Mouse (Mus musculus) layer of hippocampus, postnatal 25 days (tissue): ENCODE measurements around the gene Clmp. TPM values are rescaled to one million over a fixed set of nuclear protein-coding genes. Genes with fewer than 3 reads are reported as not detected.
A peak's percentile ranks its signal among the peaks of the same experiment; 100 is the strongest.
"Not testable (repeated sequence)": the region's sequence is repeated elsewhere in the genome, so short reads cannot be mapped to it uniquely, and the experiment has no call there.

Source experiments
- DNase-seq, 2 experiments: peaks; one replicate each; pipeline ENCODE4 v3.0.0; 2022; ENCODE audit warnings: mixed read lengths in 2 of 2, low spot score in 1 of 2; ENCODE audit errors: extremely low spot score in 1 of 2
- total RNA-seq, 2 experiments: library from RNA; stranded (reverse); gene quantifications; 2 replicates each; pipeline ENCODE4 v1.2.3; 2021

Clmp gene
- total RNA-seq, 2 experiments from 2014 or later = 27.2 to 30.0 TPM

DNA sequence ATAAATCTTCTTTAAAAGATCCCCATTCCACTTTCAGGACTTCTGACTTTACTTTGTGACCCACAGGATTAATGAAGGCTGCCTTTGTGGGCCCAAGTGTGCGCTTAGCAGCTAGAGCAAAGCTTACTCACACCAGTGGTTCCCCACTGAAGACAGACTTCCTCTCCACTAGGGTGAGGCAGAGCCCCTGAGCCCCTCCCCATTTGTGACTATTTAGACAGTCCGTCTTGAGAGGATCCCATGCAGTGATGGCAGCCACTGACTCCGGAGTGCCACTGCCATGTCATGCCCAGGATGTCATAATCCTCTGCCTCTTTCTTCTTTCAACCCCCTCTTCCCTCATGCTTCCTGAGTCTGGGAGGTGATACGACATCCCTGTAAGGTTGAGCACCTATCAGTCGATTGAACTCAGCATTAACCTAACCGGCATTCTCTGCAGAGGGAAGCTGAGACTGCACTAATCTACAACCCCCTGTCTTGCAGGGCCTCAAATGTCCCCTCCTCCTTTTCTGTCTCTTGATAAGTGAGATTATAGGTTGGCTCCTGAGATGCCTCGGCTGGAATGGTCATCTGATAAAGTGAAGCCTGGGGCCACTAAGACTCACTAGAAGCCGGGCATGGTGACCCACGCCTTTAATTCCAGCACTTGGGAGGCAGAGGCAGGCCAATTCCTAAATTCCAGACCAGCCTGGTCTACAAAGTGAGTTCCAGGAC, 112.6 kb downstream of the Clmp start:
- DNase-seq = no peak

- DNase-seq = no peak
Observed at GRCm38 (mm10) chr9:40799112-40799511, 113.3 kb downstream of the Clmp start.

GRCm38 (mm10) chr9:40799837-40800501, 114.2 kb downstream of the Clmp start:
- peak; percentile 59 to 61 for DNase-seq

- peak; percentile 97 to 99 for DNase-seq
Observed at GRCm38 (mm10) chr9:40800675-40801612, 115.2 kb downstream of the Clmp start, which contains the start of gene Hspa8. Gene Hspa8, plus strand, starts transcription at chr9:40800984.

GRCm38 (mm10) chr9:40801614-40802532, 116.1 kb downstream of the Clmp start:
- DNase-seq = peak in 1 of 2 experiments; percentile 35

- DNase-seq = not testable (repeated sequence)
Observed at GRCm38 (mm10) chr9:40802533-40802875, 116.7 kb downstream of the Clmp start.

GRCm38 (mm10) chr9:40804576-40804975, 118.8 kb downstream of the Clmp start:
- not testable (repeated sequence) for DNase-seq

DNA sequence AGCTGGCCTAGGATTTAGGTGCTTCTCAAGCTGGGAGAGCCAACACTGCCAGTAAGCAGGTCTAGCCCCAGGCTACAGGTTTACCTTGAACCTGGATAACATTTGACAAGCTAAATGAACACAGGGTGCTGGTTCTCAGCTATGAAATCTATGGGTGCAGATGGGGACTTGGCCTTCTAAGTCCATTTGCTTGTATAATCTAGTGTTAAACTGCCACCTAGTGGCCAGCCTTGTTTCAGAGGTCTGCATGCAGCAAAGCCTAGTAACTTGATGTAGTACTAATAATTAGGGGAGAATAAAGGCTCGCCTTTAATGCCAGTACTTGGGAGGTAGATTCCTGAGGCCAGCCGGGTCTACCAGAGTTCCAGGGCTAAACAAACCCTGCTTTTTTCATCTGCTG, 119.5 kb downstream of the Clmp start:
- peak in 1 of 2 experiments; percentile 73 for DNase-seq

DNA sequence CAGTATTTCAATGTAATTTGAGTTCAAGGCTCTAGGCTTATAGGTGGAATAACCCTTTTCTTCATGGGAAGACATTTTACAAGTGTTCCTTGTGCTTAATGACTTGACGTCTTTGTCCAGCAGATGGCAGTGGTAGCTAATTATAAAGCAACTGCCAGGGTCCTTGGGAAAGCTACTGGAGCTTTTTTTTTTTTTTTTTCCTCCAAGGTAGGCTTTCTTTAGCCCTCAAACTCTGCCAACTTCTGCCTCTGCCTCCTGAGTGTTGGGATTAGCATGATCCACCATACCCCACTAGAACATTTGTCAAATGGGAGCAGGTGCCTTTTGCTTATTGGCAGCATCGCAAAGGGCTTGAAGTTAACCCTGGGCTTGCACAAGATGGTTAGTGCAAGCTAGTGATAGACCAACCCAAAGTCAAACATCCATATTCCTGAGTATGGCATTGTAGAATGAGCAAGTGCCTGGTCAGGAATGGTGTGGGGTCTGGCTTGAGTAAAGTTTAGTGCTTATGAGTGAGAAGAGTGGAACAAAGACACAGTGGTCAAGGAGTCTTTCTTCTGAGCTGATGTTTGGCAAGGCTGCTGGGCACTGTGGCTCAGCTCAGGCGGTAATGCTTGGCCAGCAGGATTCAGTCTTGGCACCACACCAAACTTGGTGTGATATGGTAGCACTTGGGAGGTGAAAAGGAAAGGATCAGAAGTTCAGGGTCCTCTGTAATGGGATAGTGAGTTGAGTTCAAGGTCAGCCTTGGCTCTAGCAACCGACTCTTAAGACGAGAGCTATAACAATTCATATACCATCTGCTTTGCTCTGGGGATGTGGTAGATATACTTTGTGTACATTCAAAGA, 120.9 kb downstream of the Clmp start:
- DNase-seq = no peak

- no peak for DNase-seq
Observed at GRCm38 (mm10) chr9:40807289-40807920, 121.6 kb downstream of the Clmp start.

DNA sequence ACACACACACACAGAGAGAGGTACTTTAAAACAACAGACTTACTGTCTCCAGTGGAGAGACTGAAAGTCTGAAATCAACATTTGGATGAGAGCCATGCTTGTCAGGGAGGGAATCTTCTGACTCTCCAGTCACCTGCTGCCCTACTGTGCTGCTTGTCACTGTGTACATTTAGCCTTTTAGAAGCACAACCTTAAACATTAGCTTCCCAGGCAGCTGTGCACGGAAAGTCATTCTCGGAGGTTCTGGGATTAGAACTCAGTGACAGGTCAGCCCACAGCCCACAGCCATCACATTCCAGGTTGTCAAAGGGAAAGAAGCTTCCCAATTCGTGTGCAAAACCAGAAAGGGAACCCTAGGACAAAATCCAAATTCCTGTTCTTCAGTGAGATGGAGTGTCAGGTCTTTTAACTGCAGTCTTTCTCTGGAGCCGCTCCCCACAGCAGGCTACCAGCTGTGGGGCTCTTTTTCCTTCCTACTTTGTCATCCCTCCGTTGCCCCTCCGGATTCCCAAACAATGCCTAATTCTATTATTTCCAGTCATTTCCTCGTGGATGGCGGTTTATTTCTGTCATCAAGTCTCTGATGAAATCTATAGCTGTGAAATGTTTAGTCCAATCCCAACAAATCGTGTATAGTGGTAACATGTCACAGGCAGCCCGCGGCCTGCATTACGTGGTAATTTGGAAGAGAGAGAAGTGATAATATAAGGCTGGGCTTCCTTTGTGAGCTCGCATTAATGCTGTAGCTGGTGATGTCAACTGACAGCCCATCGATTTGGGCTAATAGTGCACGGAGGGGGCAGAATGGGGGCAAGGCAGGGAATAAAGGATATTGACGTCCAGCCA, 122.5 kb downstream of the Clmp start:
- no peak for DNase-seq

- DNase-seq = no peak
Observed at GRCm38 (mm10) chr9:40808907-40809280, 123.1 kb downstream of the Clmp start.

- DNase-seq = peak in 1 of 2 experiments; percentile 46
Observed at GRCm38 (mm10) chr9:40811860-40812259, 126.1 kb downstream of the Clmp start.

DNA sequence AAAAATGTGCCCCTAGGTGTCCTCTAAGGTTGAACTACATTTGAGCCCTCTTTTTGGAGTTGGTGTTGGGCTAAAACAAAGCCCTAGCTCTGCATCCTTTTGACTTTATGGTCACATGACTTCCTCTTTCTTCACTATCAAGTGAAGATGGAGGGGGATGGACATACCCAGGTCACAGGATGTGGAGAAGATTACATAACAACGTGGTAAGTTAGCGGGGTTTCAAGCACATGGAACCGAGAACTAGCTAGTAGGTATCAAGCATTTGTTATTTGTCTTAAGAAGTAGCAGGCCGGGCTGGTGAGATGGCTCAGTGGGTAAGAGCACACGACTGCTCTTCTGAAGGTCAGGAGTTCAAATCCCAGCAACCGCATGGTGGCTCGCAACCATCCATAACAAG, 128.3 kb downstream of the Clmp start:
- DNase-seq = no peak

DNA sequence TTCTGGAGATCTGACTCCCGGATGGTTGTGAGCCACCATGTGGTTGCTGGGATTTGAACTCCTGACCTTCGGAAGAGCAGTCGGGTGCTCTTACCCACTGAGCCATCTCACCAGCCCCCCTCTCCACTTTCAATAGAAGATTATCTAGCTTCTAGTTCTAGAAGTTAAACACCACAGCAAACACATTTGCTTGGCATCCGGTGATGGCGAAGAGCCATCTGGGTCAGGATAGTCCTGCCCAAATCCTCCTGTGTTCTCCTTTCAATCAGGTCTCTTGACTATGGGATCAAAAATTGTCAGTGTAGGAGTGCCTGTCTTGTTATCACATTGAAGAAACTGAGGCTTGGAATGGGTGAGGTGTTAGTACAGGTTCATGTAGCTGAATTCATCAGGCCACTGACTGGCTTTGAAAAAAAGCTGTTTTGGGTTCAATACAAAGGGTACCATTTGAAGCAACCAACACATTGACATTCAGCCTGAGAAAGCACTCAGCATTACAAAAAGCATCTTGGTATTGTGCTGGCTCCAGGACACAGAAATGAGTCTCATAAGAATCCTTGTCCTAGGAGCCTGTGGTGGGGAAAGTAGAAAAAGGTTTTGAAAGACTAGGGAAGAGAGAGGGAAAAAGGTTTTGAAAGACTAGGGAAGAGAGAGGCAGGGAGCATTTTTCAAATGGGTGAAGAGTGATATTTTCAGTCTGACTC, 131.7 kb downstream of the Clmp start:
- DNase-seq = no peak

- no peak for DNase-seq
Observed at GRCm38 (mm10) chr9:40825601-40826000, 139.8 kb downstream of the Clmp start.

DNA sequence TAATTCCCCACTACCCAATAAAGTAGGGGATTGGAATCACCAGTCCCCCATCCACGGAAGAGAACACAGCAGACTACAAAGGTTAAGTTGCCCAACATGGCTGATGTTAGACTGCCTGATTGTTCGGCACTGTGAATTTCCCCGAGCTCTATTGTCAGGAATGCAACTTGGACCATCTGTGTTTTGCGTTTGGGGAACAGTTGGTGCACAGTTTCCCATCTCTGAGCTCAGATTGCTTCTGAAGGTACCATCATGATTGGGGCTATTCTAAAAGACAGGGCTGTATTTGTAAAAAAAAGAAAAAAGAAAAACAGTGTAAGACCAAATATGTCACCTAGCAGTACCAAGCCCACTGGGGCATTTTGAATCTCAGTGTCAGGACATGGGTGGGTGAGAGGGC, 141.6 kb downstream of the Clmp start:
- DNase-seq = no peak
